Mouse (Mus musculus): Measurements from ENCODE around the gene Nebl. TPM values are rescaled to one million over a fixed set of nuclear protein-coding genes. Genes with fewer than 3 reads are reported as not detected.

Gene Nebl
- polyA plus RNA-seq, 1 experiment from 2014 or later = 8.8 TPM

DNA sequence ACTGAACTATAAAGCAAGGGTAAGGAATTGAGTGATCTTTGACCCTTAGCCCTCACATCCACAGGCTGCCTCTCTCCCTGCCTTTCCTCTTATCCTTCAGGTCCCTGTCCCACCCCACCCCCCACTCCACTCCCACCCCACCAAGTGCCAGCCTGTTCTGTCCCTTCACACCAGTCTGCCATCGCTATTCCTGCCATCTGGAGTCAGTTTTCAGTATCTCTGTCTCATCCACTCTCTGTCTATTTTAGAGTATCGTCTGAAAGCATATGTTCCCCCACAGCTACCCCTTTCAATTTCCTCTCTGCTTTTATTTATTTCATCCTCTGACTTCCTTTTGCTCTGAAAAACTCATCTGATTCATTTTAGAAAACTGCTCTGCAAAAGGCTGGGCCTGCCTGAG is 62.3 kb downstream of the Nebl start:
- no peak overlapping the region for H3K4me2 ChIP-seq (ENCODE audit: low read depth)
- H3K27ac ChIP-seq (ENCODE audit: low read depth, low read length) = no peak overlapping the region
- WGBS = 45% methylated on average over 2 of the region's 2 CpGs
- no peaks in the 10 kb centered on the region for H3K36me3 ChIP-seq (ENCODE audit: control insufficient read depth, insufficient read depth, low read length)
- no peaks in the 10 kb centered on the region for H3K9me3 ChIP-seq (ENCODE audit: control insufficient read depth, low read length)
- ATAC-seq (ENCODE audit: insufficient read depth, low FRiP score, low TSS enrichment) (no peak), DNase-seq (ENCODE audit: low spot score) (no peak)
- H3K4me1 ChIP-seq (ENCODE audit: control insufficient read depth, insufficient read depth, low read length) = 0 out of 2 replicates have a peak, but pooled peaks cover 2% of the 10 kb centered on the region
- H3K4me3 ChIP-seq (ENCODE audit: low read depth, low read length) = no peak overlapping the region
- no peaks in the 10 kb centered on the region for H3K27me3 ChIP-seq (ENCODE audit: control insufficient read depth, insufficient read depth, low read length)
- H3K9ac ChIP-seq (ENCODE audit: low read length) = no peak overlapping the region

DNA sequence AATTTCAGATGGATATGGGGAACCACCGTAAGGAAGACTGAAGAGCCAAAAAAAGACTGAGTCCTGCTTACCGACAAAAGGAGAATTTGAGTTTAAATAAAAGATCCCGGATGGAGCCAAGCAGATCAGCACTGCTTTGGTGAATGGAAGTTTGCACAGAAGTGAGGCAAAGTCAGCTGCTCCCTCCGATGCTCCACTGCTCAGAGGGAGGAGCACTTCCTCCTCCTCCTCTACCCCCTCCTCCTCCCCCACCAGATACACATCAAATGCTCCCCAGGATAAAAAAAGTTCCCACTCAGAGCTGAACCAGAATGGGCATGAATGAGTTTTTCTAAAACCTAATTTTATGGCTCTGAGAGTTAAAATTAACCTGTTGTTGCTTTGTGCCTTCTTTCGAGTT is 73.1 kb downstream of the Nebl start:
- Histone ChIP-seq H3K4me3 (ENCODE audit: low read depth, low read length) (no peak overlapping the region), H3K4me1 (ENCODE audit: control insufficient read depth, insufficient read depth, low read length) (no peaks in the 10 kb centered on the region), H3K36me3 (ENCODE audit: control insufficient read depth, insufficient read depth, low read length) (no peaks in the 10 kb centered on the region), H3K9ac (ENCODE audit: low read length) (no peak overlapping the region), H3K4me2 (ENCODE audit: low read depth) (no peak overlapping the region), H3K27me3 (ENCODE audit: control insufficient read depth, insufficient read depth, low read length) (no peaks in the 10 kb centered on the region), H3K9me3 (ENCODE audit: control insufficient read depth, low read length) (no peaks in the 10 kb centered on the region), H3K27ac (ENCODE audit: low read depth, low read length) (no peak overlapping the region)
- no peak for DNase-seq (ENCODE audit: low spot score)
- ATAC-seq (ENCODE audit: insufficient read depth, low FRiP score, low TSS enrichment) = no peak
- 81% methylated on average over 5 of the region's 5 CpGs for WGBS

DNA sequence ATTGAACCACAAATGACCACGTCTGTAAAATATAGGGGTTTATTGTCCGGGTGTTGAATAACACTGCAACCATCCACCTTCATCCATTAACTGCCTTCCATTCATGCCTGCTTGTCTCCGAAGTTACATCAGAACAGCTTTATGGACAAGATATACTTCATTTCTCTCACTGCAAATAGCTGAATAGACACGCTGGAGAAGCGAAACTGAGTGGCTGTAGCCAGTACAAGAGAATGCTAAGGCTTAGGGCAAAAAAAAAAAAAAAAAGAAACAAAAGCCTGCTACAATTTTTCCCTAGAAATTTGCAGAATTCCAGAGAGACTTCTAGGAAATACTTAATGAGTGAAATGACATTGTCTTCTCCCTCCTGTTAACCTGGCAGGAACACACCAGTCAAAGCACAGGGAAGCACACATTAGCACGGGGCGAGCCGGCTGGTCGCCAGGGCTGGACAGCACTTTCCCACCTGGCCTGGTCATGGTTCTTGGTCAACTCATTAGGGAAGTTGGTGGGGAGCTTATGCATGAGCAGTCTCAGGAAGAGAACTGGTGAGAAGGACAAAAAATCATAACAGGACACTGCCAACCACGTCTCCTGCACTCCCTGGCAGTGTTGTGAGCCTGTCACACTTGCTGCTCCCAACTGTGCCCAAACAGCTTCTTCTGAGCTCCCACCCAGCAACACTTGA is 81.0 kb downstream of the Nebl start:
- Histone ChIP-seq H3K9ac (ENCODE audit: low read length) (no peak overlapping the region), H3K9me3 (ENCODE audit: control insufficient read depth, low read length) (no peaks in the 10 kb centered on the region), H3K4me3 (ENCODE audit: low read depth, low read length) (no peak overlapping the region), H3K4me1 (ENCODE audit: control insufficient read depth, insufficient read depth, low read length) (peaks cover 5% of the 10 kb centered on the region; the same call in 1 of the 2 replicates), H3K27ac (ENCODE audit: low read depth, low read length) (no peak overlapping the region), H3K4me2 (ENCODE audit: low read depth) (no peak overlapping the region), H3K27me3 (ENCODE audit: control insufficient read depth, insufficient read depth, low read length) (no peaks in the 10 kb centered on the region), H3K36me3 (ENCODE audit: control insufficient read depth, insufficient read depth, low read length) (no peaks in the 10 kb centered on the region)
- DNase-seq (ENCODE audit: low spot score) = no peak
- ATAC-seq (ENCODE audit: insufficient read depth, low FRiP score, low TSS enrichment) = 0 out of 2 replicates have a peak, but pooled peaks have one; percentile 35
- 56% methylated on average over 10 of the region's 10 CpGs for WGBS

DNA sequence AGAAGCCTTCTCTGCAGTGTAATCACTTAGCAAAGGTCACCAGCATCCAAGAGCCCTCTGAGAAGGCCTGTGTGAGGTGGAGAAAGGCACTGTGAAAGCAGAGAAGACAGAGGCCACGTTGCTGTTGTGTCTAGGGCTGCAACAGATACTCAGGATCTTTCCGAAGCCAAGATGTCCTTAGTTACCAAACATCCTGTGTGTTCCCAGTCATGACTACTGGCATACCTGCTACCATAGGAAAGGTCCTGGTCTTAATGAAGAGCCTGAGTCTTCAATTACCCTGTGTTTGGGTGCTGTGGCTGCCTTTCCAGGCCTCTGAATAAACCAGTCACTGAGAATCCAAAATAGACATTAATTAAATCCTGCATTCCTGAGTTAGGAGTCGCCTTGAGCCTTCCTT is 81.5 kb downstream of the Nebl start:
- Histone ChIP-seq H3K27ac (ENCODE audit: low read depth, low read length) (no peak overlapping the region), H3K4me2 (ENCODE audit: low read depth) (no peak overlapping the region), H3K4me1 (ENCODE audit: control insufficient read depth, insufficient read depth, low read length) (peaks cover 5% of the 10 kb centered on the region; the same call in 1 of the 2 replicates), H3K9me3 (ENCODE audit: control insufficient read depth, low read length) (no peaks in the 10 kb centered on the region), H3K36me3 (ENCODE audit: control insufficient read depth, insufficient read depth, low read length) (no peaks in the 10 kb centered on the region), H3K9ac (ENCODE audit: low read length) (no peak overlapping the region), H3K4me3 (ENCODE audit: low read depth, low read length) (no peak overlapping the region), H3K27me3 (ENCODE audit: control insufficient read depth, insufficient read depth, low read length) (no peaks in the 10 kb centered on the region)
- DNase-seq (ENCODE audit: low spot score) (no peak), ATAC-seq (ENCODE audit: insufficient read depth, low FRiP score, low TSS enrichment) (no peak)
- 53% methylated on average over 3 of the region's 3 CpGs for WGBS

DNA sequence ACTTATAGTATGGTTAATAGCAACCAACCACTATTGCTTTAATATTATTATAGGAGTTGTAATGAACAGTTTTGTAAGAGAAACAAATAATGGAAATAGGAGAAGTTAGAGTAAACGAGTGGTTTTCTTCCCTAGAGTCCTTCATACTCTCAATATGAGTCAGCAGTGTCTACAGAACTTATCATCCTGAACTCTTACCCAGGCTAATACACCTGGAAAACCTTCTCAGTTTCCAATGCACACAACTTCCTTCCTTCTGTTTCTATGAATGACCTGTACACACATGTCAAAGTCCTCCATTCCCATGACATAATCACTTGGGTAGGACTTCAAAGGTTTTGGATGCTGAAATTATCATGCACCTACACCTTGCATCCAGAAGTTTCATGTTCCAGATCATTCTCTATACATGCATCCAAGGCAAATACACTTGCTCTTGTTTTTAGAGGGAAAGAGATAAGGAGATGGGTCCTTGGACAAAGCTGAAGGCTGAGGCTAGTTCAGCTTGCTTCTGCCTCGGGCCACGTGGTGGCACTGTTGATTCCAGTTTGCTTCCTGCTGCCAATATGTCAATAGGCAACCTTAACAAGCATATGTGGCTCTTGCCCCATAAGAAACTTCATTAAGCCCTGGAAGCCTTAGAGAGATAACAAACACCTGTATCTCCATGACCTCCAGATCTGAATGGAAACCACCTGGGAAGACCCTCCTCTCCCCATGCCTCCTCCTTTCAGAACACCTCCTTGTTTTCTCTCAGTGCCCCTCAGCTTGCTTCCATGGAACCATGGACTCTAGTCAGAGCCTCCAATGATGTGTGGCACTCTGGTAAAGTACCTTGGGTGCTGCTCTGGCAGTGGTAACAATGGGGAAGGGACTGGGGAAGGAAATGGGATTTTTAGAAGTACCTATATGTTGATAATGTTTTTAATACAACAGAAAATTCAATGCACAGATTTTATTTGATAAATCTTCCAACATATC is 86.7 kb downstream of the Nebl start:
- H3K27ac ChIP-seq (ENCODE audit: low read depth, low read length) = no peak overlapping the region
- H3K4me3 ChIP-seq (ENCODE audit: low read depth, low read length) = no peak overlapping the region
- peak; percentile 75 for DNase-seq (ENCODE audit: low spot score)
- no peak for ATAC-seq (ENCODE audit: insufficient read depth, low FRiP score, low TSS enrichment)
- 32% methylated on average over 3 of the region's 3 CpGs for WGBS
- no peaks in the 10 kb centered on the region for H3K4me1 ChIP-seq (ENCODE audit: control insufficient read depth, insufficient read depth, low read length)
- H3K36me3 ChIP-seq (ENCODE audit: control insufficient read depth, insufficient read depth, low read length) = no peaks in the 10 kb centered on the region
- no peaks in the 10 kb centered on the region for H3K9me3 ChIP-seq (ENCODE audit: control insufficient read depth, low read length)
- no peaks in the 10 kb centered on the region for H3K27me3 ChIP-seq (ENCODE audit: control insufficient read depth, insufficient read depth, low read length)
- no peak overlapping the region for H3K9ac ChIP-seq (ENCODE audit: low read length)
- H3K4me2 ChIP-seq (ENCODE audit: low read depth) = no peak overlapping the region

DNA sequence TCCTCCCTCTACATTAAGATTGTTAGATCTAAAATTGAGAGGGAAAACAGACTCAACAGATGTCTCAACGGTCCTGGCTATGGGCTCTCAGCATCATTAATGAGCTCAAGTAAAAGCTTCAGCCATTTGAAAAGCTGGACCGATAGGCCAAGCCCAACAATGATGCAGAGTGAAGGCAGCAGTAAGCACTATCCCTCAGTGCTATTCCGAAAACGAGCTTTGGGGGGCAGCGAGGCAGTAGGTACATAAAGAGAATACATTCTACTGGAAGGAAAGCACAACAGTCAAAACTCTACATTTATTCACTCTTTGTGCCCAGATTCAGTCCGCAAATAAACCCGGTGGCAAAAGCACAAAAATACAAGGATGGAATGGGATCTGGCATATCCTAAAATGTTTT is 87.4 kb downstream of the Nebl start:
- no peaks in the 10 kb centered on the region for H3K4me1 ChIP-seq (ENCODE audit: control insufficient read depth, insufficient read depth, low read length)
- H3K9ac ChIP-seq (ENCODE audit: low read length) = no peak overlapping the region
- no peak overlapping the region for H3K4me3 ChIP-seq (ENCODE audit: low read depth, low read length)
- no peak overlapping the region for H3K4me2 ChIP-seq (ENCODE audit: low read depth)
- no peak overlapping the region for H3K27ac ChIP-seq (ENCODE audit: low read depth, low read length)
- ATAC-seq (ENCODE audit: insufficient read depth, low FRiP score, low TSS enrichment) (no peak), DNase-seq (ENCODE audit: low spot score) (no peak)
- 57% methylated on average over 7 of the region's 7 CpGs for WGBS
- no peaks in the 10 kb centered on the region for H3K9me3 ChIP-seq (ENCODE audit: control insufficient read depth, low read length)
- no peaks in the 10 kb centered on the region for H3K36me3 ChIP-seq (ENCODE audit: control insufficient read depth, insufficient read depth, low read length)
- no peaks in the 10 kb centered on the region for H3K27me3 ChIP-seq (ENCODE audit: control insufficient read depth, insufficient read depth, low read length)

DNA sequence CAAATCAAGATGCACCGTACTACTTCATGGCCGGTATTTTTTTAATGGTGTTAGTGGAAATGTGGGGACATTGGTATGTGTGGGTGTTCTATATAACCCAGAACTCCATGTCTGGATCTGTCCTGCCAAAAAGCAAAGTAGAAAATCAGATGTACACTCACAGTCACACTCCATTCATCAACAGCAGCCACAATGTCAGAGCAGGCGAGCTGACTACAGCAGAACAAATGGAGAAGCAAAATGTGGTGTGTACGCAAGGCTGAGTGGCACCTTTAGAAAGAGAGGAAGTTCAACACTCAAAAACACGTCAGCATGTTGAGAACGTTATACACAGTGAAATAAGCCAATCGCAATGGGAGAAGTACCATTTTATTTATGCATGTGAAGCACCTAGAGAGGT is 88.5 kb downstream of the Nebl start:
- Histone ChIP-seq H3K4me2 (ENCODE audit: low read depth) (no peak overlapping the region), H3K9ac (ENCODE audit: low read length) (no peak overlapping the region), H3K27ac (ENCODE audit: low read depth, low read length) (no peak overlapping the region), H3K9me3 (ENCODE audit: control insufficient read depth, low read length) (no peaks in the 10 kb centered on the region), H3K4me3 (ENCODE audit: low read depth, low read length) (no peak overlapping the region), H3K36me3 (ENCODE audit: control insufficient read depth, insufficient read depth, low read length) (no peaks in the 10 kb centered on the region), H3K4me1 (ENCODE audit: control insufficient read depth, insufficient read depth, low read length) (no peaks in the 10 kb centered on the region), H3K27me3 (ENCODE audit: control insufficient read depth, insufficient read depth, low read length) (no peaks in the 10 kb centered on the region)
- no peak for DNase-seq (ENCODE audit: low spot score)
- ATAC-seq (ENCODE audit: insufficient read depth, low FRiP score, low TSS enrichment) = no peak
- 83% methylated on average over 7 of the region's 7 CpGs for WGBS

DNA sequence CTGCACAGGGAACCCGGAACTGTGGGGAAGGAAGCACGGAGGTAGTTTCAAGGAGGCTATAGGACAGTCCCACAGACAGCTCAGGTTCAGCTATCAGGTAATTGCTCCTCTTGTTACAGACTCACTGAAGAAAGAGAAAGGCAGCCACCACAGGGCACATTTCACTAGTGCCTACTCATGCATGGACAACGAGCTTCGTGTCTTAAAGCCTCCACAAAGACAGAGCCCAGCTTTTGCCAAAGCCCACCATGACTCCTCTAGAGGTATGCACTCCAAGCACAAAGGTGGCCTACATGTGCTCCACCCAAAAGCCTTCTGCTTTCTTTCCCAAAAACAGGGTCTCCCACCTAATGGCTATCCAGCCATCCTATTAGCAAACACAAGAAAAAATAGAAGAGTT is 90.4 kb downstream of the Nebl start:
- H3K4me2 ChIP-seq (ENCODE audit: low read depth) = no peak overlapping the region
- DNase-seq (ENCODE audit: low spot score) = no peak
- H3K4me1 ChIP-seq (ENCODE audit: control insufficient read depth, insufficient read depth, low read length) = no peaks in the 10 kb centered on the region
- H3K27me3 ChIP-seq (ENCODE audit: control insufficient read depth, insufficient read depth, low read length) = no peaks in the 10 kb centered on the region
- no peak overlapping the region for H3K4me3 ChIP-seq (ENCODE audit: low read depth, low read length)
- H3K36me3 ChIP-seq (ENCODE audit: control insufficient read depth, insufficient read depth, low read length) = no peaks in the 10 kb centered on the region
- no peak overlapping the region for H3K9ac ChIP-seq (ENCODE audit: low read length)
- ATAC-seq (ENCODE audit: insufficient read depth, low FRiP score, low TSS enrichment) = no peak
- no peaks in the 10 kb centered on the region for H3K9me3 ChIP-seq (ENCODE audit: control insufficient read depth, low read length)
- 81% methylated on average over 4 of the region's 4 CpGs for WGBS
- H3K27ac ChIP-seq (ENCODE audit: low read depth, low read length) = no peak overlapping the region
